Mouse (Mus musculus) cortical plate, adult 2 months (tissue): ENCODE measurements around the gene Dnph1. TPM values are rescaled to one million over a fixed set of nuclear protein-coding genes. Genes with fewer than 3 reads are reported as not detected.
A peak's percentile ranks its signal among the peaks of the same experiment; 100 is the strongest.

Experiments used
- H3K27ac ChIP-seq: fragments of 200-500 bp; 2 replicates; pipeline ENCODE4 v1.5.1; 2012; ENCODE audit warnings: low read length, control low read depth, inconsistent platforms; ENCODE audit not compliant: insufficient read depth
- H3K4me1 ChIP-seq: fragments of 200-500 bp; 2 replicates; pipeline ENCODE4 v1.6.1; 2011; ENCODE audit warnings: low read length; ENCODE audit not compliant: control insufficient read depth, insufficient read depth
- H3K4me3 ChIP-seq: fragments of 200-500 bp; 2 replicates; pipeline ENCODE4 v1.5.1; 2011; ENCODE audit warnings: mild to moderate bottlenecking, low read length, control low read depth; ENCODE audit not compliant: insufficient read depth
- CTCF ChIP-seq: fragments of 200-500 bp; IDR thresholded peaks from 2 replicates; pipeline ENCODE4 v1.5.1; 2011; ENCODE audit warnings: mild to moderate bottlenecking, control low read depth, low read length; ENCODE audit not compliant: insufficient read depth; ENCODE audit errors: extremely low read depth
- POLR2A ChIP-seq: fragments of 200-500 bp; IDR thresholded peaks from 2 replicates; pipeline ENCODE4 v1.6.1; 2011; ENCODE audit warnings: mild to moderate bottlenecking, low read length, control low read depth; ENCODE audit not compliant: insufficient read depth; ENCODE audit errors: extremely low read depth
- polyA plus RNA-seq: library from polyadenylated mRNA; depleted of rRNA; stranded (reverse); fragments of >200 nt; gene quantifications from 2 replicates; pipeline ENCODE4 v1.2.3, GENCODE M21; 2012; rRNA removed

Dnph1 gene
- 5.9 and 6.5 TPM in 2 replicates for polyA plus RNA-seq

- no peaks in the 10 kb centered on the region for H3K4me1 ChIP-seq
- no peak within 1 kb of the TSS for H3K27ac ChIP-seq
- TF ChIP-seq POLR2A: peak; percentile 61; the same call in 1 of the 2 replicates
- TF ChIP-seq CTCF: no peak
- H3K4me3 ChIP-seq: peak within 1 kb of the TSS; percentile 32
These were observed at the start of gene Dnph1 for GRCm38 (mm10) chr17:46496623-46497434. TSS of gene Dnph1 (plus strand) at chr17:46496711.

- Histone ChIP-seq H3K4me1 (peaks cover 6% of the 10 kb centered on the region; the same call in 1 of the 2 replicates), H3K27ac (no peak overlapping the region), H3K4me3 (no peak overlapping the region)
- TF ChIP-seq POLR2A: no peak
- TF ChIP-seq CTCF: no peak
These were observed 43.8 kb upstream of the Dnph1 start for GRCm38 (mm10) chr17:46452683-46453082.

- H3K4me1 ChIP-seq: peaks cover 6% of the 10 kb centered on the region; the same call in 1 of the 2 replicates
- no peak overlapping the region for H3K4me3 ChIP-seq
- H3K27ac ChIP-seq: no peak overlapping the region
- TF ChIP-seq CTCF (no peak), POLR2A (no peak)
These were observed 43.1 kb upstream of the Dnph1 start for GRCm38 (mm10) chr17:46453302-46453948.

- no peak overlapping the region for H3K27ac ChIP-seq
- no peak overlapping the region; the same call in 1 of the 2 replicates for H3K4me3 ChIP-seq
- no peak for TF ChIP-seq CTCF
- no peak for TF ChIP-seq POLR2A
- H3K4me1 ChIP-seq: peaks cover 6% of the 10 kb centered on the region; the same call in 1 of the 2 replicates
These were observed 42.5 kb upstream of the Dnph1 start for GRCm38 (mm10) chr17:46453970-46454411.

GRCm38 (mm10) chr17:46454539-46454938 lies 42.0 kb upstream of the Dnph1 start:
- peaks cover 6% of the 10 kb centered on the region; the same call in 1 of the 2 replicates for H3K4me1 ChIP-seq
- no peak overlapping the region for H3K27ac ChIP-seq
- TF ChIP-seq CTCF: no peak
- H3K4me3 ChIP-seq: no peak overlapping the region

GRCm38 (mm10) chr17:46455110-46455691 lies 41.3 kb upstream of the Dnph1 start:
- no peak overlapping the region for H3K27ac ChIP-seq
- H3K4me1 ChIP-seq: peaks cover 6% of the 10 kb centered on the region; the same call in 1 of the 2 replicates
- TF ChIP-seq POLR2A (no peak), CTCF (no peak)
- no peak overlapping the region for H3K4me3 ChIP-seq

- Histone ChIP-seq H3K27ac (no peak overlapping the region), H3K4me1 (peaks cover 6% of the 10 kb centered on the region; the same call in 1 of the 2 replicates), H3K4me3 (no peak overlapping the region)
- TF ChIP-seq POLR2A (no peak), CTCF (peak; percentile 43)
These were observed 38.7 kb upstream of the Dnph1 start for GRCm38 (mm10) chr17:46457791-46458190.

GRCm38 (mm10) chr17:46458439-46458838 lies 38.1 kb upstream of the Dnph1 start:
- Histone ChIP-seq H3K27ac (no peak overlapping the region), H3K4me3 (no peak overlapping the region), H3K4me1 (peaks cover 5% of the 10 kb centered on the region; the same call in 1 of the 2 replicates)
- no peak for TF ChIP-seq CTCF
- no peak for TF ChIP-seq POLR2A

GRCm38 (mm10) chr17:46460673-46461072 lies 35.8 kb upstream of the Dnph1 start:
- Histone ChIP-seq H3K4me3 (no peak overlapping the region), H3K4me1 (peaks cover 2% of the 10 kb centered on the region; the same call in 1 of the 2 replicates), H3K27ac (no peak overlapping the region)
- no peak for TF ChIP-seq CTCF
- TF ChIP-seq POLR2A: no peak
